Mouse (Mus musculus): Measurements from ENCODE around the gene Ift80.

DNA sequence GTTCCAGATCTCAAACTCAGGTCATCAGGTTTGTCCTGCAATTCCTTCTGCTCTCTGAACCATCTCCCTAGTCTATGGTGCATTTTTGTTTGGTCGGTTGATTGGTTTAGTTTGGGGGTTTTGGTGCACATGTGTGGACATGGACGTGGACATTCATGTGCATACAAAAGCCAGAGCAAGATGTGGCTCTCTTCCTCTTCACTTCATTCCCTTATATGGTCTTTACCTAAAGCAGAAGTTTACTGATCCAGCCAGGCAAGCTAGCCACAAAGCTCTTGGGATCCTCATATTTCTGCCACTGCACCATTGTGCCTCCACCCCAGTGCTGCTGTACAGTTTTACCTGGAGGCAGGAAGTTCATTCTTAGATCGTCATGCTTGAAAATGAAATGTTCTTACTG is 12.8 kb upstream of the Ift80 start:
- TF ChIP-seq CHD2 (IDR thresholded peaks at IDR 0.05; ENCODE audit: low read depth, low read length) (no peak), ZC3H11A (IDR thresholded peaks at IDR 0.05; ENCODE audit: borderline replicate concordance, low read depth, low read length) (no peak), ZNF384 (IDR thresholded peaks at IDR 0.05; ENCODE audit: low read depth, low read length) (no peak)

All from ES-E14 (cell line).